Mouse (Mus musculus): Measurements from ENCODE around the gene Mdfic. TPM values are rescaled to one million over a fixed set of nuclear protein-coding genes. Genes with fewer than 3 reads are reported as not detected.
"Not testable (repeated sequence)": the region's sequence is repeated elsewhere in the genome, so short reads cannot be mapped to it uniquely, and the experiment has no call there.

Gene Mdfic
- polyA plus RNA-seq (2015; fragmentation: Nextera tagmentation; extraction: Ambion mirVana): 1.0 and 1.2 TPM in 2 replicates

DNA sequence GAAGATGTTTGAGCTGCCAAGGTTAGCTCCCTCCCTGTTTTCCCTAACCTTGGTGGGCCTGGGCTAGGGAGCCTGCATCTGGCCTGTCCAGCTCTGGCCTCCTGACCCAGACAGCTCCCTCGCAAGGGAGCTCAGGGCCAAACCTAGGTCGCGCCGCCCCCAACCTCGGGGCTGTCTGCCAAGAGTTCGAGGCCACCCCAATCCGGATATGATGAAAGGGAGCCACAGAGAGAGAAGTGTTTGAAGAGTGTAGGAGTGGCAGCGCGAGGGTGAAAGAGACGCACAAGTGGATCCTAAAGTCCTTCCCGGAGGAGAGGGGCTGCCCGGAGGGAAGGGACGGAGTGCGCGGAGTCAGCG lies at the start of gene Mdfic:
Mdfic (plus strand) TSS at position 201 of the 357 bp plus-strand sequence.
- no peaks in the 10 kb centered on the region for H3K36me3 ChIP-seq (replicated peaks)
- ATAC-seq (replicated peaks): no peak; the same call in 1 of the 2 replicates
- no peaks in the 10 kb centered on the region for H3K9me3 ChIP-seq
- H3K4me1 ChIP-seq: peaks cover 13% of the 10 kb centered on the region
- no peak within 1 kb of the TSS for H3K27ac ChIP-seq
- peak within 1 kb of the TSS; percentile 98 for H3K4me2 ChIP-seq
- WGBS: 3% methylated on average over 16 of the region's 16 CpGs
- peaks cover 6% of the 10 kb centered on the region; the same call in 1 of the 2 replicates for H3K27me3 ChIP-seq (replicated peaks)
- H3K4me3 ChIP-seq: peak within 1 kb of the TSS; percentile 50
- H3K9ac ChIP-seq: peak within 1 kb of the TSS; percentile 61

DNA sequence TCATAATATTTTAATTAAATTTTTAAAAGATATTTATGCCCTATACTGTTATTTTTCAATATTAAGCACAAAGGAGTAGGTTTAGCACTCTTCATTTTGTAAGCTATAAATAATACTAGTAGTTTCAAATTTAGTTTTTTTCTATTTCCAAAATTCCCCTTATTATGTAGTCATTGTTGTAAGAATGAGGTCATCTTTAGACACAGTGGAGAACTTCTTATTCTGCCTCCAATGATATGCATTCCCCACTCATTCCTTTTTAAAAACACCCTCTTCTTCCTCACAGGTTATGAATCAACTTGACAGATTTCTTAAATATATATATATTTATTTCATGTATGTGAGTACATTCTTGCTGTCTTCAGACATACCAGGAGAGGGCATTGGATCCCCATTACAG lies 49.1 kb upstream of the Mdfic start:
- no peak overlapping the region for H3K9ac ChIP-seq
- H3K27ac ChIP-seq: no peak overlapping the region
- no peaks in the 10 kb centered on the region for H3K9me3 ChIP-seq
- no peaks in the 10 kb centered on the region for H3K36me3 ChIP-seq (replicated peaks)
- H3K4me1 ChIP-seq: no peaks in the 10 kb centered on the region
- no peaks in the 10 kb centered on the region for H3K27me3 ChIP-seq (replicated peaks)
- no peak for ATAC-seq (replicated peaks)
- H3K4me2 ChIP-seq: no peak overlapping the region
- no peak overlapping the region for H3K4me3 ChIP-seq

DNA sequence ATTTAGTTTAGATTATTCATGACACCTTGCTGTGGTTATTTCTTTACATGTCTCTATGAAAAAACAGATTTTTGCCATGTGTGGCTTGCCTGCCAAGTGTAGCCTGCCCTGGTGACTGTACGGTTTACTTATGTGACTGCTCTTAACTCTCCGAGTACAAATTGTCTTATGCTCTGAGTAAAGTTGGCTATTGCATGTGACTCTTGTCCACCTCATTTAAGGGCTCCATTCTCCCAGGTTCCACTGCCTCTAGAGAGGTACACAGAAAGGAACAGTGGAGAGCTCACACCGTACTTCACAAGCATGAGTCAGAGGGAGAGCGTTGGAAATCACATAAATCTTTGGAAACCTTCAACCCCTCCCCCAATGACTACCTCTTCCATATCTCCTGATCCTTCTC lies 10.4 kb upstream of the Mdfic start:
- Histone ChIP-seq H3K4me1 (no peaks in the 10 kb centered on the region), H3K4me3 (no peak overlapping the region), H3K27me3 (replicated peaks) (no peaks in the 10 kb centered on the region), H3K9ac (no peak overlapping the region), H3K36me3 (replicated peaks) (no peaks in the 10 kb centered on the region), H3K27ac (no peak overlapping the region), H3K9me3 (no peaks in the 10 kb centered on the region), H3K4me2 (no peak overlapping the region)
- WGBS: 94% methylated on average over 4 of the region's 4 CpGs
- ATAC-seq (replicated peaks): no peak

DNA sequence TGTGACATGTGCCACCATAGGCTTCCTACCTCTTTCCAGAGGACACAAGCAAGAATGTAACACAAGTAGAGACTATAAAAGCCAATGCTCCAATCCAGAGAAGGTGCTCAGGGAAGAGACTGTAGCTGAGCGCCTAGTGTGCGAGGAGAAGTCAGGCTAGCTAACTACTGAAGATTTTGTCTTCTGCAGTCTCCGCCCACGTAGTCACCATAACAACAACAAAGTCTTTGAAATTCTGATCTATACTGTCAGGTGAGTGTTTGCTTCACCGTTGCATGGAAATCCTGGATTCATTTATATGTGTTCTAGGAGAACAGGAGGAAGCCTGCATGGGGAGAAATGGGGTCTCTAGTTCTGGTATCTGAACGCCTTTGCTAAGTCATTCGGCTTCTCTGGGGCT lies 9.8 kb upstream of the Mdfic start:
- no peak overlapping the region for H3K27ac ChIP-seq
- no peak for ATAC-seq (replicated peaks)
- WGBS: 86% methylated on average over 7 of the region's 7 CpGs

GRCm38 (mm10) chr6:15712860-15713385 lies 7.5 kb upstream of the Mdfic start:
- no peaks in the 10 kb centered on the region for H3K4me1 ChIP-seq
- H3K4me3 ChIP-seq: no peak overlapping the region
- 25% methylated on average over 2 of the region's 2 CpGs for WGBS
- H3K4me2 ChIP-seq: no peak overlapping the region
- no peaks in the 10 kb centered on the region for H3K36me3 ChIP-seq (replicated peaks)
- no peak for ATAC-seq (replicated peaks)
- H3K27ac ChIP-seq: no peak overlapping the region
- H3K27me3 ChIP-seq (replicated peaks): no peaks in the 10 kb centered on the region
- no peaks in the 10 kb centered on the region for H3K9me3 ChIP-seq
- H3K9ac ChIP-seq: no peak overlapping the region

More for the DNA sequence above, 9.8 kb upstream of the Mdfic start:
- H3K27me3 ChIP-seq (replicated peaks): no peaks in the 10 kb centered on the region
- no peak overlapping the region for H3K4me3 ChIP-seq
- no peaks in the 10 kb centered on the region for H3K9me3 ChIP-seq
- no peaks in the 10 kb centered on the region for H3K36me3 ChIP-seq (replicated peaks)
- no peak overlapping the region for H3K4me2 ChIP-seq
- no peak overlapping the region for H3K9ac ChIP-seq
- no peaks in the 10 kb centered on the region for H3K4me1 ChIP-seq

DNA sequence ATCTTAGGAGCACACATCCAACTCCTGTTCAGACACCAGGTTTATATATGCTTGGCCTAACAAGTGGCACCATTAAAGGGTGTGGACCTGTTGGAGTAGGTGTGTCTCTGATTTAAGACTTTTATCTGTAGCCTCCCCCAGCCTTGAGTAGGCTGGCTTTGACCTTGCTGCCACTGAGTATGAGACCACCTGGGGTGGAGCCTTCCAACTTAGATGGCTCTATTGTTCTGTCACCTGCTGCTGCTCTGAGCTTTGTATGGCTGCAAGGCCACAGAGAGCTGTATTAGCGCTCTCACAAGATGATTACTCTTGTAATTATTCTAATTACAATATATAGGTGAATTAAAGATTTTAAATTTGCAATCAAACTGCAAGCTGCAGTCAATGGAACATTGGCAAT lies 6.4 kb upstream of the Mdfic start:
- H3K27me3 ChIP-seq (replicated peaks); H3K27ac ChIP-seq; H3K9me3 ChIP-seq; H3K4me3 ChIP-seq; H3K9ac ChIP-seq; H3K4me1 ChIP-seq; H3K4me2 ChIP-seq; ATAC-seq (replicated peaks); H3K36me3 ChIP-seq (replicated peaks): not testable (repeated sequence)
- WGBS: 60% methylated on average over 1 of the region's 1 CpGs

DNA sequence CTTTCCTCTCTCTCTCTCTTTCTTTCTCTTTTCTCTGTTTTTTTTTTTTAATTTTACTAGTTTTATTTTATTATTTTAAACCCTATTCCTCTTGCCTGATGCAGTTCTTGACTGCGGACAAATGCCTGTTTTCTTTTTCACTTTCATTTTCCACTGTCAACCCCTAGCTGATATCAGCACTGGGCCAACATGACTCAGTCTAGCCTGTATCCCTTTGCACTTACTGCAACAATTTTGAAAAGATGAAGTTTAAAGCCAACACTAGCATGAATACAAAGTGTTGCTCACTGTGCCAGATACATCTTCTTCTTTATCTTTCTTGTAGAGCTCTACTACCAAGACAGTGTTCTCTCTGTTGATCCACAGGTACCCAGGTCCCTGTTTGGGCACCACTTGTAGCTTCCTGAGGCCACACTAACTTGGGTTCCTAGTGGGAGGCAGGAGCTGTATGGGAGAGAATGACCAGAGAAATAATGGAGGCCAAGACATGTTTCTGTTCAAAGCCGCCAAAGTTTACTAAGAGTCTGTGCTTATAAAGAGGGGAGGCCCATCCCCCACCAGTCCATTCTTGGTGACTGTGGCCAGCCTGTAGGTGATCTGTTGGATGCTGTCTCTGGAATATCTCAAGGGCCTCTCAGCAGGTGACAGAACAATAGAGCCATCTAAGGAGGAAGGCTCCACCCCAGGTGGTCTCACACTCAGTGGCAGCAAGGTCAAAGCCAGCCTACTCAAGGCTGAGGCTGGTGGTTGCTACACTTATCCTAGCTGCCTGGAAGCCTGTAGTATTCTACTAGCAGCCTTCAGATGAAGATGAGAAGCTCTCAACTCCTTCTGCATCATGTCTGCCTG lies 5.2 kb upstream of the Mdfic start:
- no peak overlapping the region for H3K4me2 ChIP-seq
- no peaks in the 10 kb centered on the region for H3K9me3 ChIP-seq
- WGBS: 97% methylated on average over 2 of the region's 2 CpGs
- no peak for ATAC-seq (replicated peaks)
- H3K36me3 ChIP-seq (replicated peaks): no peaks in the 10 kb centered on the region
- no peaks in the 10 kb centered on the region for H3K27me3 ChIP-seq (replicated peaks)
- H3K4me1 ChIP-seq: no peaks in the 10 kb centered on the region
- H3K27ac ChIP-seq: no peak overlapping the region
- no peak overlapping the region for H3K9ac ChIP-seq
- no peak overlapping the region for H3K4me3 ChIP-seq

GRCm38 (mm10) chr6:15719919-15720318 lies 542 bp upstream of the Mdfic start:
- 74% methylated on average over 6 of the region's 6 CpGs for WGBS
- no peak for ATAC-seq (replicated peaks)
- no peak overlapping the region for H3K9ac ChIP-seq
- H3K36me3 ChIP-seq (replicated peaks): no peaks in the 10 kb centered on the region
- no peak overlapping the region; the same call in 1 of the 2 replicates for H3K4me2 ChIP-seq
- H3K27ac ChIP-seq: no peak overlapping the region
- H3K4me1 ChIP-seq: peaks cover 13% of the 10 kb centered on the region
- H3K27me3 ChIP-seq (replicated peaks): peaks cover 6% of the 10 kb centered on the region; the same call in 1 of the 2 replicates
- no peaks in the 10 kb centered on the region for H3K9me3 ChIP-seq
- H3K4me3 ChIP-seq: no peak overlapping the region

DNA sequence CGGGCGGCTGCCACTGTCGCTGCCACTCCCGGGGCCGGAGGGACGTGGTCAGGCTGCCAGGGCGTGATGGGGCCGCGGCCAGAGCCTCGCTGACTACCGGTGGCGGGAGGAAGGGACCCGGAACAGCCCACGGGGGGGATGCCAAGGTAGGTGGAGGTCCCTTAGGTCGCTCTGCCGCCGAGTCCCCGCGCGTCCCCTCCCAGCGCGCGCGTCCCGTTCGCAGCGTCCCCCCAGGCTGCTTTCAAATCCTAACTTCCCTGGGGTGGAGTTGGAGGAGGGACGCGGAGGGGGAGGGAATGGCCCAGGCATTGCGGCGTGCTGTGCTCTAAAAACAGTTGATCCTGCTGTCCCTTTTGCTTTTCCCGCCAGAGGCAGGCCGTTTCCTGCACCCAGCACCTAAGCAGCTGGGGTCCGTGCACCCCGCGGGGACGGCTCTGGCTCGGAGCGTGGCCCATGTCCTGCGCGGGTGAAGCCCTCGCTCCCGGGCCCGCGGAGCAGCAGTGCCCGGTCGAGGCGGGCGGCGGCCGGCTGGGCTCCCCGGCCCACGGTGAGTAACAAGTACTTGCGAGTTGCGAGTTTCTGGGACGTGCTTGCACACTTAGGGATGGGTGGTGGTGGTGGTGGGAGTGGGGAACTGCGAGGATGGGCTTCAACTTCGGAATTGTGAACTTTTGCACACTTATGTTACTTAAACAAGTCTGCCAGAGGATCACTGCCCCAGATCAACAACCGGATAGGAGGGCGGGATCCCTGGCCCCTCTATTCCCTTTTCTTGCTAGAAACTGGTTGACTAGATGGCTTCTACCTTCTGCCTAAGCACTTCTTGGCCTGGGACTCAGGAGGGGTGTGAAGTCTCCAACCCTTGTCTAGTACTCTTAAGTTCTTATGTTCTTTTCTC lies 606 bp downstream of the Mdfic start:
- Histone ChIP-seq H3K36me3 (replicated peaks) (no peaks in the 10 kb centered on the region), H3K27me3 (replicated peaks) (peaks cover 6% of the 10 kb centered on the region; the same call in 1 of the 2 replicates), H3K4me3 (peak overlapping the region; percentile 50), H3K27ac (no peak overlapping the region), H3K4me1 (peaks cover 13% of the 10 kb centered on the region), H3K4me2 (peak overlapping the region; percentile 98), H3K9me3 (no peaks in the 10 kb centered on the region), H3K9ac (peak overlapping the region; percentile 61)
- ATAC-seq (replicated peaks): peak; percentile 78
- WGBS: 1% methylated on average over 54 of the region's 60 CpGs

GRCm38 (mm10) chr6:15721716-15722031 lies 1.2 kb downstream of the Mdfic start:
- Histone ChIP-seq H3K27ac (no peak overlapping the region), H3K9me3 (no peaks in the 10 kb centered on the region), H3K4me2 (peak overlapping the region; percentile 98), H3K9ac (no peak overlapping the region), H3K4me1 (peaks cover 13% of the 10 kb centered on the region), H3K27me3 (replicated peaks) (peaks cover 6% of the 10 kb centered on the region; the same call in 1 of the 2 replicates), H3K4me3 (peak overlapping the region; percentile 50), H3K36me3 (replicated peaks) (no peaks in the 10 kb centered on the region)
- no peak for ATAC-seq (replicated peaks)
- WGBS: 33% methylated on average over 5 of the region's 5 CpGs

DNA sequence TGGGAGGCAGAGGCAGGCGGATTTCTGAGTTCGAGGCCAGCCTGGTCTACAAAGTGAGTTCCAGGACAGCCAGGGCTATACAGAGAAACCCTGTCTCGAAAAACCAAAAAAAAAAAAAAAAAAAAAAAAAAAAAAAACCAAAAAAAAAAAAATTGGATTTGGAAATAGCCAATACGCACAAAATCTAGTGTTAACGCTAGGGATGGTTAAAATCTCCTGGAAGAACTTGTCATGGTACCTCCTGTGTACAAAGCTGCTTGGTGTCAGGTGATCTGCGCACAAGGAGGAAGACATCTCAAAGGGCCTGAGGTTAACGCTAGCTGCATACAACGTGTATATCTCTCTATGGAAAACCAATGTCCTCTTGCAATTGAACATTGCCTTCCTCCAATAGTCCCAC lies 2.2 kb downstream of the Mdfic start:
- not testable (repeated sequence) for H3K27me3 ChIP-seq (replicated peaks); H3K9ac ChIP-seq; H3K36me3 ChIP-seq (replicated peaks); ATAC-seq (replicated peaks); H3K9me3 ChIP-seq; H3K4me2 ChIP-seq; H3K4me3 ChIP-seq; H3K27ac ChIP-seq
- H3K4me1 ChIP-seq: peaks cover 13% of the 10 kb centered on the region
- WGBS: 94% methylated on average over 7 of the region's 8 CpGs

GRCm38 (mm10) chr6:15724304-15724703 lies 3.8 kb downstream of the Mdfic start:
- Histone ChIP-seq H3K9me3 (no peaks in the 10 kb centered on the region), H3K4me1 (peaks cover 13% of the 10 kb centered on the region), H3K36me3 (replicated peaks) (no peaks in the 10 kb centered on the region), H3K9ac (no peak overlapping the region), H3K4me2 (no peak overlapping the region), H3K4me3 (no peak overlapping the region), H3K27ac (no peak overlapping the region), H3K27me3 (replicated peaks) (peaks cover 6% of the 10 kb centered on the region; the same call in 1 of the 2 replicates)
- WGBS: 67% methylated on average over 4 of the region's 4 CpGs
- ATAC-seq (replicated peaks): no peak

All from midbrain, embryonic 15.5 days (tissue).